Mouse (Mus musculus): ENCODE measurements around the gene Gm7954. TPM values are rescaled to one million over a fixed set of nuclear protein-coding genes. Genes with fewer than 3 reads are reported as not detected.

Gm7954 gene
- polyA plus RNA-seq (2012; rRNA removed) = not detected in 2 replicates

DNA sequence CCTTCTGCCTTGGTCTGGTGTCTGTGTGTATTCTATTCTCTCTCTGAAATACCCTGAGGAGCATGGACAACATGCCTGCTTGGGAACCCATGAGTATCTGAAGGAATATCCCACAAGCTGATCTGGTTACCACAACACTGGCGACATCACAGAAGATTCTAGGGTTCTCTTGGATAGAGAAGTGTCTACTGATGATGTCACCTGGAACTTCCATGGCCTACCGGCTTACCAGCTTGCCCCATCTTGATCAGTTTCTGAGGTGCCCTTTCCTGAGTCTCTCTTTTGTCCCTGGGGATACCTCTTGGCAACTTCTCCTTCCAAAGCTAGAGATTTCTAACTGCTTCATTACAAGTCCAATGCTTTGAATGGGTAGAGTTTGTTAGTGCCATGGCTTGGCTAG is at the start of gene Gm7954:
TSS of gene Gm7954 (minus strand) at position 101 of the 400 bp plus-strand sequence.

DNA sequence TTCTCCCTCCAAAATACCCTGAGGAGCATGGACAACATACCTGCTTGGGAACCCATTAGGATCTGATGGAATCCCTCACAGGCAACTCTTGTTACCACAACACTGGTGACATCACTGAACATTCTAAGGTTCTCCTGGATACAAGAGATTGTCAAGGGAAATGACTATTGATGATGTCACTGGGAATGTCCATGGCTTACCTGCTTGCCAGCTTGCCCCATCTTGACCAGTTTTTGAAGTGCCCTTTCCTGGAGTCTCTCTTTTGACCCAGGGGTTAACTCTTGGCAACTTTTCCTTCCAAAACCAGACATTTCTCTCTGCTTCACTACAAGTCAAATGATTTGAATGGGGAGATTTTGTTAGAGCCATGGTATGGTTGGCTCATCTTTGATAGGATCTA is 36.1 kb upstream of the Gm7954 start, which contains the start of gene Gm3486:
TSS of gene Gm3486 (minus strand) at position 101 of the 400 bp plus-strand sequence.

DNA sequence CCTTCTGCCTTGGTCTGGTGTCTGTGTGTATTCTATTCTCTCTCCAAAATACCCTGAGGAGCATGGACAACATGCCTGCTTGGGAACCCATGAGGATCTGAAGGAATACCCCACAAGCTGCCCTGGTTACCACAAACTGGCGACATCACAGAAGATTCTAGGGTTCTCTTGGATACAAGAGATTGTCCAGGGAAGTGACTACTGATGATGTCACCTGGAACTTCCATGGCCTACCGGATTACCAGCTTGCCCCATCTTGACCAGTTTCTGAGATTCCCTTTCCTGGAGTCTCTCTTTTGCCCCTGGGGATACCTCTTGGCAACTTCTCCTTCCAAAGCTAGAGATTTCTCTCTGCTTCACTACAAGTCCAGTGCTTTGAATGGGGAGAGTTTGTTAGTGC is 45.1 kb downstream of the Gm7954 start, which contains the start of gene Gm6482:
TSS of gene Gm6482 (minus strand) at position 101 of the 400 bp plus-strand sequence.

Other genes with a start within 250 kb of the Gm7954 start
- 0.40 and 0.55 TPM in 2 replicates for gene Gm2832, start 174.7 kb downstream of the Gm7954 start, polyA plus RNA-seq (2012; rRNA removed)
- gene Gm5798, start 104.9 kb downstream of the Gm7954 start, polyA plus RNA-seq (2012; rRNA removed) = not detected in 2 replicates
- not detected in 2 replicates for gene Gm7945, start 67.1 kb downstream of the Gm7954 start, polyA plus RNA-seq (2012; rRNA removed)
- gene Gm6482, start 45.2 kb downstream of the Gm7954 start, polyA plus RNA-seq (2012; rRNA removed) = not detected in 2 replicates
- not detected in 2 replicates for gene Gm3486, start 36.0 kb upstream of the Gm7954 start, polyA plus RNA-seq (2012; rRNA removed)
- not detected in 2 replicates for gene Gm7970, start 102.1 kb upstream of the Gm7954 start, polyA plus RNA-seq (2012; rRNA removed)
- not detected in 2 replicates for gene 1700049E17Rik2, start 119.7 kb upstream of the Gm7954 start, polyA plus RNA-seq (2012; rRNA removed)
- gene Gm3072, start 171.1 kb upstream of the Gm7954 start, polyA plus RNA-seq (2012; rRNA removed) = not detected in 2 replicates
- gene Gm3676, start 193.0 kb upstream of the Gm7954 start, polyA plus RNA-seq (2012; rRNA removed) = not detected in 2 replicates
- not detected in 2 replicates for gene Gm8068, start 248.4 kb upstream of the Gm7954 start, polyA plus RNA-seq (2012; rRNA removed)